Mouse (Mus musculus) hindbrain, postnatal 0 days (tissue): ENCODE measurements around the gene Gm20388. TPM values are rescaled to one million over a fixed set of nuclear protein-coding genes. Genes with fewer than 3 reads are reported as not detected.
A peak's percentile ranks its signal among the peaks of the same experiment; 100 is the strongest.

Source experiments
- ATAC-seq: fragments of 200-750 bp; cut with Nextera tagmentation; 2 replicates; pipeline ENCODE4 v1.8.0; 2017; ENCODE audit warnings: mild to moderate bottlenecking, moderate TSS enrichment, moderate library complexity
- DNase-seq: peaks from one replicate; pipeline ENCODE4 v3.0.0-alpha.2; 2015; ENCODE audit warnings: low spot score
- H3K27ac ChIP-seq: fragments of 300-500 bp; sonication (generic); 2 replicates; pipeline ENCODE4 v1.5.1; 2014; ENCODE audit warnings: mild to moderate bottlenecking
- H3K27me3 ChIP-seq: fragments of 300-500 bp; sonication (generic); 2 replicates; pipeline ENCODE4 v1.6.1; 2014; ENCODE audit warnings: low read length, mixed read lengths; ENCODE audit not compliant: insufficient read depth
- H3K36me3 ChIP-seq: fragments of 300-500 bp; sonication (generic); 2 replicates; pipeline ENCODE4 v1.6.1; 2014; ENCODE audit warnings: low read length, mixed read lengths; ENCODE audit not compliant: insufficient read depth
- H3K4me1 ChIP-seq: fragments of 300-500 bp; sonication (generic); 2 replicates; pipeline ENCODE4 v1.6.1; 2014; ENCODE audit warnings: antibody characterized with exemption, low read length, mixed read lengths; ENCODE audit not compliant: insufficient read depth
- H3K4me2 ChIP-seq: fragments of 300-500 bp; sonication (generic); 2 replicates; pipeline ENCODE4 v1.6.1; 2014; ENCODE audit warnings: low read depth, mild to moderate bottlenecking, low read length, moderate library complexity, mixed read lengths
- H3K4me3 ChIP-seq: fragments of 300-500 bp; sonication (generic); 2 replicates; pipeline ENCODE4 v1.5.1; 2014; ENCODE audit warnings: low read length
- H3K9ac ChIP-seq: fragments of 300-500 bp; sonication (generic); replicated peaks from 2 replicates; pipeline ENCODE4 v1.6.1; 2014; ENCODE audit warnings: mild to moderate bottlenecking, low read length, moderate library complexity, mixed read lengths
- H3K9me3 ChIP-seq: fragments of 300-500 bp; sonication (generic); 2 replicates; pipeline ENCODE4 v1.6.1; 2016; ENCODE audit warnings: low read length, mixed read lengths
- CTCF ChIP-seq: IDR thresholded peaks from 2 replicates; pipeline ENCODE4 v1.5.1; 2016; ENCODE audit warnings: antibody characterized with exemption, control low read depth, low read depth
- WGBS: fragments of 180-500 bp; shearing (Covaris S2); extraction: QIAGEN DNeasy Blood & Tissue Kit; methylation state at CpG from one replicate; pipeline ENCODE4 v1.1.7; 2014; 5-methylcytosine and 5-hydroxymethylcytosine counted together
- polyA plus RNA-seq: library from polyadenylated mRNA; unstranded; fragments of >200 nt; fragmentation: Nextera tagmentation; extraction: Ambion mirVana; gene quantifications from 2 replicates; pipeline ENCODE4 v1.2.1, GENCODE M21; 2015
- total RNA-seq: library from RNA; depleted of rRNA; stranded (reverse); fragments of >200 nt; gene quantifications from 2 replicates; pipeline ENCODE4 v1.2.3, GENCODE M21; 2014

The Gm20388 gene
- total and polyA plus RNA-seq, 2 experiments from 2014 or later = 71.3 TPM; not detected in 1

DNA sequence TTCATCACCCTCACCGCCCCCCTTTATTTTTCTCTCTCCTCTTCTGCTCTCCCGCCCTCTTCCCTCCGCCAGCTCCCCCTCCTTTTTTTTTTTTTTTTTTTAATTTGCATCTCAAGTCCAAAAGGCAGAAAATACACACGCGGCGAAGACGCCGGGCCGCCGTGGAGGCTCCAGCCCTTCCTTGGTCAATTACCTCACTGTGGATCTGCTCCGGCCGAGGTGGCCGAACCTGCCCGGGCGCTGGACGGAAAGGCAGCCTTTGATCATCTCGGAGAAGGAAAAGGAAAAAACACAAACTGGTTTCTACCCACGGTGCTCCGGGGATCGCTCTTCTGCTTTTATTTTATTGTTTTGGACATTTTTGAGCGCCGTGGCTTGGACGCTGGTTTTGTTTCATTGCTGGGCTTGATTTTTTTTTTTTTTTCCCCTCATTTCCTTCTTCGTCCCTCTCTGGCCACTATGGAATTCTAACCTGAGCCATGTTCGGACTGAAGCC, 578.0 kb downstream of the Gm20388 start:
- Histone ChIP-seq H3K9ac (peak overlapping the region; percentile 89), H3K4me3 (peak overlapping the region; percentile 92), H3K9me3 (no peaks in the 10 kb centered on the region), H3K4me2 (peak overlapping the region; percentile 97), H3K4me1 (peaks cover 54% of the 10 kb centered on the region), H3K36me3 (no peaks in the 10 kb centered on the region), H3K27me3 (no peaks in the 10 kb centered on the region), H3K27ac (peak overlapping the region; percentile 99)
- TF ChIP-seq CTCF = no peak
- ATAC-seq (no peak), DNase-seq (peak; percentile 50)
- under 1% methylated on average over 25 of the region's 25 CpGs for WGBS

DNA sequence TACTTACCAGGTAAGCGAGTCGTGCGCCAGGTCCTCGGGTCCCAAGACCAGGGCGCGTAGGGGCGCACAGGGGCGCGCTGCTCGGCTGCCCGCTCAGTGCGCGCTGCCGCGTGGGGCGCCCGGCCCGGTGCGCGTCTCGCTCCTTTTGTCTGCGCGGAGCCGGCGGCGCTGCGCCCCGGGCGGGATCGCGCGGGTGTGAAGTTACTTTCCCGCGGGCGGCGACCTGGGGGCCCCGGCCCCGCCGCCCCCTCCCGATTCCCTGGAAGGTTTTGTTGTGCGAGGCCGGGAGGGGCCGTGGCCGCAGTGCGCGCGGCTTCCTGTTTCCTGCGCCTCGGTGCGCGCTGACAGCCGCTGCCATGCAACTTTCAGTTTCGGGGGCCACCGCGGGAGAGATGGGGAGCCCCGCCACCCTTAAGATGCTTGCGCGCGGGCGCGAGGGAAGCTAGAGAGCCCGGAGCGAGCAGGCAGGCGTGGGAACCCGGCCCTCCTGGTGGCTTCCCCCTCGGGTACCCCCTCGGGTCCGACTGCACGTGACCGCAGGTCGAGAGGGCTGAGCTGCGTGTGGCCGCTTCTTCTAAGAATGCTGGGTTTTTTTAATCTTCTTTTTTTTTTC, 578.6 kb downstream of the Gm20388 start:
- Histone ChIP-seq H3K4me1 (peaks cover 51% of the 10 kb centered on the region), H3K4me3 (peak overlapping the region; percentile 92), H3K27ac (peak overlapping the region; percentile 99), H3K4me2 (peak overlapping the region; percentile 97), H3K9me3 (no peaks in the 10 kb centered on the region), H3K36me3 (no peaks in the 10 kb centered on the region), H3K27me3 (no peaks in the 10 kb centered on the region), H3K9ac (peak overlapping the region; percentile 89)
- no peak for TF ChIP-seq CTCF
- ATAC-seq (no peak), DNase-seq (peak; percentile 65)
- WGBS = under 1% methylated on average over 73 of the region's 73 CpGs

DNA sequence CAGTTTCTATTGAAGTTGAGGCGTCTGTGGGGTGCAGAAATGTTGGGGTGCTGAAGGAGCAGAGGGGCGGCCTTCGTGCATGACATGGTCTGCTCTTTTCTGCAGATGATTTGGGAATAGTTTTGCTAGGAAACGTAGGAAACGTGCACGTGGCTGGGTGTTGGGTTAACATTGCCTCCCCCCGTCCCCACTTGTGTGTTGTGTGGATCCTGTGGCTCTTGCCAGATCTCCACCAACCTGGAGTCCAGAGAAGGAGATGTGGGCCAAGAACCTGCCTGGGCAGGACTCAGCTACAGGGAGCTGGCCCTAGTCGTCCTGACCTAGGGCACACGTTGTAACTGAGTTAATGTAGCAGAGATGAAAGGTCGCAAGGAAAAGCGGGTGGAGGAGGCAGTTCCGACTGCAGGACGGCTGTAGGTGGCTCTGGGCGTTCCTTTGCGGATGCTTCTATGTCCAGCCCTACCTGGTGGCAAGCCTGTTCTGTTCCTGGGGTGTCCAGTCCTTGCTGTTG, 579.2 kb downstream of the Gm20388 start:
- Histone ChIP-seq H3K4me3 (peak overlapping the region; percentile 92), H3K4me2 (peak overlapping the region; percentile 97), H3K36me3 (no peaks in the 10 kb centered on the region), H3K9me3 (no peaks in the 10 kb centered on the region), H3K27ac (peak overlapping the region; percentile 99), H3K27me3 (no peaks in the 10 kb centered on the region), H3K4me1 (peaks cover 50% of the 10 kb centered on the region), H3K9ac (peak overlapping the region; percentile 89)
- DNase-seq (no peak), ATAC-seq (no peak)
- no peak for TF ChIP-seq CTCF
- WGBS = 5% methylated on average over 15 of the region's 15 CpGs

DNA sequence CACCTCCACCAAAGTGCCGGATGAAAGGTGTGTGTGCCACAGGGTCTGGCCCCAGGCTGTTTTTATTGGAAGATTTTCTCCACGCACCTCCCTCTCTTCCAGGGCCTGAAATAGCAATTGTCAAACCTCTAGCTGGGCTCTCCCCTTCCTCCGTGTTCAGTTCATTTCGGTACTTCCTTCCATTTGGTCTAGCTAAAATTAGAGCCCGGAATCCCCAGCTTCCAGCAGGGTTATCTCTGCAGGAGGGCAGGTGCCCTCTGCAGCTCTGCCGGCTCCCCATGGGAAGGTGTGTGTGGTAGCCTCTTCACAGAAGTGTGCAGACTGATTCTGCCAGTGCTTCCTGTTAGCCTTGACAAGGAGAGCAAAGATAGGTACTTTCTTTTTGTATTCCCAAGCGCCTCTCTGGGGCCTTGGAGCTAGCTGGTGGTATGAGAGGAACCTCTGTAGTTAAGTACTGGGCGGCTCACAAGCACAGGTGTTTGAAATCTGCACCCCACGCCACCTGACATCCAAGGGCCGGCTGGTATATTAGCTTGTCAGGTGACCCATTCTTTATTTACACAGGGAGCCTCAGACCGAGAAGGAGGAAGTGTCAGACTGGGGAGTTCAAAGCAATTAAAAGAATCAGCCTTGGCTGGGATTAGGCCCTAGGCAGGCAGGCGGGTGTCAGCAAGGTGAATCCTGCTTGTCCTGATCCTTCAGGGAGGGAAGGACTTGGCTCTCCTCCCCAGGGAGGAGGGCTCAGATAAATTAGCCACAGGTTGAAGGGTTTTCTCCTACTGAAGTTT, 579.9 kb downstream of the Gm20388 start:
- Histone ChIP-seq H3K4me2 (peak overlapping the region; percentile 97), H3K36me3 (no peaks in the 10 kb centered on the region), H3K4me1 (peaks cover 53% of the 10 kb centered on the region), H3K9ac (peak overlapping the region; percentile 89), H3K27me3 (no peaks in the 10 kb centered on the region), H3K27ac (peak overlapping the region; percentile 99; the same call in 1 of the 2 replicates), H3K9me3 (no peaks in the 10 kb centered on the region), H3K4me3 (peak overlapping the region; percentile 92)
- no peak for TF ChIP-seq CTCF
- WGBS = 22% methylated on average over 12 of the region's 12 CpGs
- ATAC-seq (no peak), DNase-seq (no peak)

DNA sequence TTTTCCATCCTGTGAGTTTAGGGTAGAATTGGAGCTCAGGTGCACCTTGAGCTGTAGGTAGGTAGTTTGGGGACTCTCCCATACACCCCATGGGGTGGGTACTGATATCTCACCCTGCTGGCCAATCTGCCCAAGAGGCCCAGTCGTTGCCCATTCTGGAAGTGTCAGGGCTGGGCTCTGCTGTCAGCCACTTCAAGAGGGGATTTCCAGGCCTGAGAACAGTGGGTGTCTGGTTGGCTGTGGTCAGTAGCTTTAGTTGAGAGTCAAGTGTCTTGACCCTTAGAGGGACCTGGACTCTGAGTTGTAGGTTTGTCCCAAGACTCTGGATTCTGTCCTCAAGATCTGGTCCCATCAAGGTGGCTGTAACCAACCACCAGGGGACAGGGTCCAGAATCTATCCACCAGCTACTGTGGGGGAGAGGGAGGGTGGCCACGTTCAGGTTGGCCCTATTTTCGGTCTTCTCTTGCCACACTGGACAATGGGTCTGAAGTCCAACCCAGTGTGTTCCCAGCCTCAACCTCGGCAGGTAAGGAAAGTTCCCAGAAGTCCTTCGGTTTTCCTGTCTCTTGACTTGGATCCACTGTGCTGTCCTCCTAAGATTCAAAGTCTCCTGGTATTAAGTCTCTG, 580.6 kb downstream of the Gm20388 start:
- DNase-seq = no peak
- H3K4me2 ChIP-seq = peak overlapping the region; percentile 97
- no peaks in the 10 kb centered on the region for H3K27me3 ChIP-seq
- TF ChIP-seq CTCF = peak; percentile 35; the same call in 1 of the 2 replicates
- peaks cover 51% of the 10 kb centered on the region for H3K4me1 ChIP-seq
- no peak for ATAC-seq
- peak overlapping the region; percentile 89 for H3K9ac ChIP-seq
- no peak overlapping the region for H3K27ac ChIP-seq
- peak overlapping the region; percentile 92 for H3K4me3 ChIP-seq
- H3K9me3 ChIP-seq = no peaks in the 10 kb centered on the region
- no peaks in the 10 kb centered on the region for H3K36me3 ChIP-seq
- 60% methylated on average over 5 of the region's 5 CpGs for WGBS

DNA sequence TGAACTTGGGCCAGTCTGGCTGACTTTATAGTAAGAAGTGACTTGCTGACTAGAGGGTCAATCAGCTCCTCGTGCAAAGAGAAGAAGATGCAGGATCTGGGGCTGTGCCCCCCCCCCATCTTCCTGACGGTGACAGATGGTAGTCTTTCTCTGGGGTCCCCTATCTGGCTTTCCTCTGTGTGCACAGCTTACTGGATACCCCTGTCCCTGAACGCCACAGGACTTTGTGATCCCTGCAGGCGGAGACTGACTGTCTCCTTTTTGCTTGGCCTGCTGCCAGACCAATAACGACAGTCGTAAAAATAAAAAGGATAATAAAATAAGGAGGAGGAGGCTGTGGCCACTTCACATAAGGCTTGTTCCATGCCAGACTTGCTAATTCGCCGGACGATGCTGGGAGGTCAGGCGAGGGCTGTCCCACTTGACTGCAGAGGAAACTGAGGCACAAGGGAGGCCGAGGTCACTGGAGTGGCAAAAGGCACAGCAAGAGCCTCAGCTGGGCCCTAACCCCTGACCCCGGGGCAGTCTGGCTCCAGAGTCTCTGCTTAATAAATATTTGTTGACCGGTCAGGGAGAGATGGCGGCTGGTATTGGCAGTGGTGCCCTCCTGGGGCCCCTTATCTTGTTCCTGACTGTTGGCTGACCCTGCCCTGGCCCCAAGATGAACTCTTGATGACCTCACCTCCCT, 581.7 kb downstream of the Gm20388 start:
- Histone ChIP-seq H3K9me3 (no peaks in the 10 kb centered on the region), H3K27ac (no peak overlapping the region), H3K27me3 (no peaks in the 10 kb centered on the region), H3K4me2 (peak overlapping the region; percentile 97), H3K4me1 (peaks cover 53% of the 10 kb centered on the region), H3K9ac (peak overlapping the region; percentile 33), H3K36me3 (no peaks in the 10 kb centered on the region), H3K4me3 (peak overlapping the region; percentile 23)
- 28% methylated on average over 14 of the region's 14 CpGs for WGBS
- TF ChIP-seq CTCF = no peak
- ATAC-seq (no peak), DNase-seq (no peak)
